Mouse (Mus musculus) urinary bladder, adult 2 months (tissue): ENCODE measurements around the gene Hps3. TPM values are rescaled to one million over a fixed set of nuclear protein-coding genes. Genes with fewer than 3 reads are reported as not detected.

Experiments used
- DNase-seq: peaks from one replicate; pipeline ENCODE4 v3.0.0; 2022; ENCODE audit warnings: low spot score
- polyA plus RNA-seq: library from polyadenylated mRNA; depleted of rRNA; stranded (reverse); fragments of >200 nt; gene quantifications from 2 replicates; pipeline ENCODE4 v1.2.3, GENCODE M21; 2012; rRNA removed

Gene Hps3
- polyA plus RNA-seq, 1 experiment, result 18.9 TPM

DNA sequence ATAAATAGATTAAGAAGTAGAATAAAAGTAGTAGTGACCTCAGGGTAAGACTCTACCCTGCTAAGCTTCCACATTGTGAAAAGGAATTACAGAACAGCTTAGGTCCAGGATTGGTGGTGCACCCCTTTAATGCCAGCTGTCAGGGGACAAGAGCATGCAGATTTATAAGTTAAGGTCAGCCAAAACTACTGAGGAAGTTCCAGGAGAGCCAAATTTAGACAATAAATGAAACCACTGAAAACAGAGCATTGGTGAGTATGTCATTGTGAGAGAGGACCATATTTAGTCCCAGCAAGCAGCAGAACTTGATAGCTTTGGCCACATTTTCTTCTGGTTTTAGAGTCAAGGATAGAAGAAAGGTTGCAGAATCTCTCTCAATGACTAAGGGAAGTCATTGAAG is 86.6 kb downstream of the Hps3 start:
- DNase-seq, result no peak

Other genes starting within 250 kb of the Hps3 start
- gene Cp, start 78.3 kb downstream of the Hps3 start, polyA plus RNA-seq, result 11.2 and 13.7 TPM in 2 replicates
- gene Hltf, start 22.5 kb upstream of the Hps3 start, polyA plus RNA-seq, result 17.4 and 18.1 TPM in 2 replicates
- gene Gyg, start 120.0 kb upstream of the Hps3 start, polyA plus RNA-seq, result 45.2 and 52.0 TPM in 2 replicates
- 4.4 and 5.7 TPM in 2 replicates for gene Cpa3, start 206.9 kb upstream of the Hps3 start, polyA plus RNA-seq
- gene Cpb1, start 240.4 kb upstream of the Hps3 start, polyA plus RNA-seq, result 0.94 and 1.4 TPM in 2 replicates